Mouse (Mus musculus) neural tube, embryonic 13.5 days (tissue): ENCODE results near the gene Naa60. TPM values are rescaled to one million over a fixed set of nuclear protein-coding genes. Genes with fewer than 3 reads are reported as not detected.

Experiments
- ATAC-seq: fragments of 200-750 bp; cut with Nextera tagmentation; 2 replicates; pipeline ENCODE4 v1.8.0; 2017; ENCODE audit warnings: low read depth, mild to moderate bottlenecking, moderate TSS enrichment, moderate library complexity
- H3K27ac ChIP-seq: fragments of 300-500 bp; sonication (generic); replicated peaks from 2 replicates; pipeline ENCODE4 v1.5.1; 2015; ENCODE audit warnings: moderate library complexity, mild to moderate bottlenecking, inconsistent platforms
- H3K27me3 ChIP-seq: fragments of 300-500 bp; sonication (generic); 2 replicates; pipeline ENCODE4 v1.6.1; 2015; ENCODE audit warnings: mild to moderate bottlenecking, inconsistent platforms
- H3K36me3 ChIP-seq: fragments of 300-500 bp; sonication (generic); 2 replicates; pipeline ENCODE4 v1.6.1; 2015; ENCODE audit warnings: mild to moderate bottlenecking, inconsistent platforms
- H3K4me1 ChIP-seq: fragments of 300-500 bp; sonication (generic); replicated peaks from 2 replicates; pipeline ENCODE4 v1.6.1; 2015; ENCODE audit warnings: inconsistent platforms
- H3K4me2 ChIP-seq: fragments of 300-500 bp; sonication (generic); 2 replicates; pipeline ENCODE4 v1.6.1; 2015; ENCODE audit warnings: inconsistent platforms, mild to moderate bottlenecking, moderate library complexity
- H3K4me3 ChIP-seq: fragments of 300-500 bp; sonication (generic); 2 replicates; pipeline ENCODE4 v1.5.1; 2015; ENCODE audit warnings: mild to moderate bottlenecking, inconsistent platforms
- H3K9ac ChIP-seq: fragments of 300-500 bp; sonication (generic); 2 replicates; pipeline ENCODE4 v1.6.1; 2015; ENCODE audit warnings: moderate library complexity, mild to moderate bottlenecking, inconsistent platforms
- H3K9me3 ChIP-seq: fragments of 300-500 bp; sonication (generic); 2 replicates; pipeline ENCODE4 v1.6.1; 2016; ENCODE audit warnings: inconsistent platforms
- WGBS: fragments of 180-500 bp; shearing (Covaris S2); methylation state at CpG from one replicate; pipeline ENCODE4 v1.1.7; 2015; 5-methylcytosine and 5-hydroxymethylcytosine counted together
- microRNA-seq: library from miRNA; unstranded; fragments of <30 nt; microRNA quantifications from one replicate; pipeline ENCODE4, GENCODE M21; 2016
- polyA plus RNA-seq: library from polyadenylated mRNA; unstranded; fragments of >200 nt; fragmentation: Nextera tagmentation; extraction: Ambion mirVana; gene quantifications from 2 replicates; pipeline ENCODE4 v1.2.1, GENCODE M21; 2015

The Naa60 gene
- polyA plus RNA-seq, 1 experiment from 2014 or later = 85.0 TPM

GRCm38 (mm10) chr16:3934701-3935100 is 62.5 kb downstream of the Naa60 start:
- H3K36me3 ChIP-seq = peaks cover 92% of the 10 kb centered on the region
- 98% methylated on average over 4 of the region's 4 CpGs for WGBS

GRCm38 (mm10) chr16:3951141-3951540 is 79.0 kb downstream of the Naa60 start:
- H3K36me3 ChIP-seq = no peaks in the 10 kb centered on the region
- H3K27ac ChIP-seq = no peak overlapping the region
- no peaks in the 10 kb centered on the region for H3K4me1 ChIP-seq
- WGBS = 82% methylated on average over 1 of the region's 1 CpGs
- no peak overlapping the region for H3K4me2 ChIP-seq
- no peak overlapping the region for H3K4me3 ChIP-seq
- ATAC-seq = no peak
- no peak overlapping the region for H3K9ac ChIP-seq
- H3K9me3 ChIP-seq = no peaks in the 10 kb centered on the region
- no peaks in the 10 kb centered on the region for H3K27me3 ChIP-seq

More at GRCm38 (mm10) chr16:3934701-3935100, 62.5 kb downstream of the Naa60 start:
- Histone ChIP-seq H3K9me3 (no peaks in the 10 kb centered on the region), H3K4me3 (no peak overlapping the region), H3K9ac (no peak overlapping the region), H3K27ac (no peak overlapping the region), H3K27me3 (no peaks in the 10 kb centered on the region), H3K4me1 (no peaks in the 10 kb centered on the region), H3K4me2 (no peak overlapping the region)
- no peak for ATAC-seq

Small RNAs within 50 kb of the gene (microRNA-seq; reads per million reads assigned to microRNA genes)
- not detected for gene Gm23493

Other genes with a start within 250 kb of the Naa60 start
- not detected in 2 replicates for gene Mefv, start 154.3 kb upstream of the Naa60 start, polyA plus RNA-seq
- 46.7 and 49.9 TPM in 2 replicates for gene Zfp263, start 128.3 kb upstream of the Naa60 start, polyA plus RNA-seq
- not detected in 2 replicates for gene Olfr15, start 41.5 kb upstream of the Naa60 start, polyA plus RNA-seq
- 1.7 and 2.2 TPM in 2 replicates for gene Zfp174, start 25.1 kb upstream of the Naa60 start, polyA plus RNA-seq
- gene Zfp597, start 12.2 kb downstream of the Naa60 start, polyA plus RNA-seq = 11.2 and 12.5 TPM in 2 replicates
- gene Gm20695, start 12.3 kb downstream of the Naa60 start, polyA plus RNA-seq = 1.9 and 3.1 TPM in 2 replicates
- gene 1700037C18Rik, start 36.3 kb downstream of the Naa60 start, polyA plus RNA-seq = 10.5 and 11.5 TPM in 2 replicates
- 34.3 and 35.4 TPM in 2 replicates for gene Cluap1, start 36.4 kb downstream of the Naa60 start, polyA plus RNA-seq
- gene Nlrc3, start 104.3 kb downstream of the Naa60 start, polyA plus RNA-seq = 0.95 and 0.98 TPM in 2 replicates
- gene Slx4, start 131.4 kb downstream of the Naa60 start, polyA plus RNA-seq = 18.9 and 22.3 TPM in 2 replicates
- gene Dnase1, start 164.6 kb downstream of the Naa60 start, polyA plus RNA-seq = 5.2 and 6.6 TPM in 2 replicates
- gene Trap1, start 205.5 kb downstream of the Naa60 start, polyA plus RNA-seq = 49.3 and 49.7 TPM in 2 replicates